Mouse (Mus musculus) G1E-ER4 (cell line): ENCODE measurements around the gene Ociad1. TPM values are rescaled to one million over a fixed set of nuclear protein-coding genes. Genes with fewer than 3 reads are reported as not detected.

ENCODE experiments used
- GATA1 ChIP-seq: IDR thresholded peaks from one replicate; pipeline ENCODE4 v1.8.0; 2012; ENCODE audit warnings: low read length, inconsistent platforms
- polyA plus RNA-seq: library from polyadenylated mRNA; stranded (reverse); fragments of >175 nt; gene quantifications from 2 replicates; pipeline ENCODE4 v1.2.3, GENCODE M21; 2012

The Ociad1 gene
- polyA plus RNA-seq, 1 experiment: 104 TPM

GRCm38 (mm10) chr5:73349514-73349913 is 56.9 kb downstream of the Ociad1 start:
- no peak for TF ChIP-seq GATA1

GRCm38 (mm10) chr5:73351796-73352195 is 59.2 kb downstream of the Ociad1 start:
- no peak for TF ChIP-seq GATA1

- TF ChIP-seq GATA1: no peak
Observed at GRCm38 (mm10) chr5:73353519-73353918, 60.9 kb downstream of the Ociad1 start.

GRCm38 (mm10) chr5:73353978-73354377 is 61.4 kb downstream of the Ociad1 start:
- peak; percentile 83 for TF ChIP-seq GATA1

- TF ChIP-seq GATA1: peak; percentile 73
Observed at GRCm38 (mm10) chr5:73355393-73355792, 62.8 kb downstream of the Ociad1 start.

GRCm38 (mm10) chr5:73359134-73359751 is 66.7 kb downstream of the Ociad1 start:
- no peak for TF ChIP-seq GATA1

GRCm38 (mm10) chr5:73359752-73360141 is 67.2 kb downstream of the Ociad1 start:
- no peak for TF ChIP-seq GATA1

GRCm38 (mm10) chr5:73360240-73360639 is 67.7 kb downstream of the Ociad1 start:
- no peak for TF ChIP-seq GATA1

GRCm38 (mm10) chr5:73362338-73362737 is 69.8 kb downstream of the Ociad1 start:
- no peak for TF ChIP-seq GATA1

- no peak for TF ChIP-seq GATA1
Observed at GRCm38 (mm10) chr5:73362791-73363190, 70.2 kb downstream of the Ociad1 start.

Other genes with a start within 250 kb of the Ociad1 start
- gene Fryl, start 36.2 kb upstream of the Ociad1 start, polyA plus RNA-seq: 125 and 134 TPM in 2 replicates
- gene Ociad2, start 48.2 kb downstream of the Ociad1 start, polyA plus RNA-seq: 0.06 TPM in 1 of 2 replicates, not detected in the other
- gene Cwh43, start 113.3 kb downstream of the Ociad1 start, polyA plus RNA-seq: not detected in 2 replicates
- gene Dcun1d4, start 188.2 kb downstream of the Ociad1 start, polyA plus RNA-seq: 12.3 and 22.2 TPM in 2 replicates